Mouse (Mus musculus): Measurements from ENCODE around the gene Fam198a.
"Not testable (repeated sequence)": the region's sequence is repeated elsewhere in the genome, so short reads cannot be mapped to it uniquely, and the experiment has no call there.

The Fam198a gene

DNA sequence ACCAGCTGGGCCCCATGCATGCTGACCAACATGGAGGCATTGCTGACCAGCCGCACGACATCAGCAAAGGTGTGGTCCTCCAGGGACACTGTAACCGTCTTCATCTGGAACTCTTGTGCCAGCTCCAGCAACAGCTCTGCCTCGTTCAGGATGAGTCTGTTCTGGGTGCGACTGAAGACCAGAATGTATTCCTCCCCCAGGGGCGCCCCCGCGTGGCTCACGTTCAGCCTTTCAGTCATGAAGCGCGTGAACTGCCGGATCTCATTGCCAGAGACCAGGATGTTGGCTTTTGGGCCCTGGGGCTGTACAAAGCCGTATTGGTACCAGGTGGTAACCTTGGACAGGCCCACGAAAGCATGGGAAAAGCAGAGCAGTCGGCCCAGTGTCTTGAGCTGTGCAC, 31.9 kb downstream of the Fam198a start:
- no peak for DNase-seq

DNA sequence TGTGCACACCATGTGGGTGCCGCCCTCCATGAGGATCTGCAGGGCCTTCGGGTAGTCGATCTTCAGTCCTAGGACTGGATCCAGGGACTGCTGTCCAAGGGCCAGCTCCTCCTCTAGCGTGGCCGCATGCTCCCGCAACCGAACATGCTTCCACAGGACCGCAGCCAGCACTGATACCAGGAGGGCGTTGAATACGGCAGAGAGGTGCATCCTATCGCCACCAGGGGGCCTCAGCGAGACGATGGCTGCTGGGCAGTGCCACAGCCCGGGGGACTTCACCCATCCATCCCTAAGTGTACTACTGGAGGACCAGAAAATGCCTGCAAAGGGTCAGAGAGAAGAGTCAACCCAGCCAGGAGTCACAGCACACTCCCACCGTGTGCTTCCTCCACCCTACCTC, 32.7 kb downstream of the Fam198a start:
- DNase-seq = peak; percentile 80

DNA sequence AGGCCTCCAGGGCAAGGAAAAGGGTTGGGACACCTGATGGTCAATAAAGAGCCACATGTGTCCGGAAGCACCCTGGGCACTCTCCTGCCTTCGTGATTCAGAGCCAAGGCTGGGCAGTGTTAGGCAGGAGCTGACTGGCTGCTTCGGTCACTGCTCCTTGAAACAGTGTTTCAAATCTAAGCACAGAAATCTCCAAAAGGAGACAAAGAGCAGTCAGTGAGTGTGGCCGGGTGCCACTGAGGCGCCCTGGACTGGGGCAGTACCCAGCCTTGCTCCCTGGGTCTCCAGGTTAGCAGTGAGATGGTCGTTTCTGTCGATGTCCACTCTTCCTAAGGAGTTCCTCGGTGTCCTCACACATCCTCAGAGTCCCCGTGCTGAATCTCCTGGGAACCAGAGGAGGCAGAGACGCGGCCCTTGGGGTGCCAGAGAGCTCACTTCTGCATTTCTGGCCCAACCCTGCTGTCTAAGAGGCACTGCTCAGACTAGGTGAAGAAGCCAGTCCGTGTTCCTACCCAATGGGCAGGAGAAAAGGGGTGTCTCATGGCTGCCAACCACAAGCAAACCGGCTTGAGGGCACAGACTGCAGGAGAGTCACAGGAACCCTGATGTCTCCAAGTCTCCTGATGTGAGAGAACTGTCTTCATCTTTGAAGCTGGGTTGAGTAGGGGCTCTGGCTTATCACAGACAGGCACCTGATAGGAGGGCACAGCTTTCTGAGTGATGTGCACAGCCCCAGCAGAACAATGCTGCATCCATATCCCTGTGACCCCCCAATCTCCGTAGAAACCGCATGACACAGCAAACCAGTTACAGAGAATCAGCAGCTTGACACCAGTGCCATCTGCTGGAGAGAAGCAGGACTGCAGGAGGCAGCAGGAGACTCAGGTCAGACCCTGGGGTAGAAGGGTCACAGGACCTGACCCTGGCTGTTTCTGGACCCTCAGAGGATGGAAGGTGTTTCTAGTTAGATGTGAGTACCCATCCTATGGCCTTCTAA, 34.0 kb downstream of the Fam198a start:
- DNase-seq = peak; percentile 70

DNA sequence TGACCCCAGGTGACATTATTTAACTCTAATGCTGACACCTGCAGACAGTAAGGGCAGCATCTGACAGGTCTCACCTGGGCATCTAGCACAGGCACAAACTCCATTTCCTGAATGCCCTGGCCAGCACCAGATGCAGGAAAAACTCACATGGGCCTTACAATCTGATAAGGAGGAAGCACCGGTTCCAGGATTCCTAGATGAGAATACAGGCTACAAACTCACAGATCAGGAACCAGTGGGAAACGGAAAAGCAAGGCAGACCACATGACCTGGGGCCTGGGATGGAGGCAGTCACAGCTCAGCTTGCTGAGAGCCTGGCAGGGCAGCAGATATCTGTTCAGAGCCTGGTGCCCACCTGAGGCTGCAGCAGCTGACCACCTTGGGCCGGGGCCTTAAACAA, 38.1 kb downstream of the Fam198a start:
- DNase-seq = no peak

DNA sequence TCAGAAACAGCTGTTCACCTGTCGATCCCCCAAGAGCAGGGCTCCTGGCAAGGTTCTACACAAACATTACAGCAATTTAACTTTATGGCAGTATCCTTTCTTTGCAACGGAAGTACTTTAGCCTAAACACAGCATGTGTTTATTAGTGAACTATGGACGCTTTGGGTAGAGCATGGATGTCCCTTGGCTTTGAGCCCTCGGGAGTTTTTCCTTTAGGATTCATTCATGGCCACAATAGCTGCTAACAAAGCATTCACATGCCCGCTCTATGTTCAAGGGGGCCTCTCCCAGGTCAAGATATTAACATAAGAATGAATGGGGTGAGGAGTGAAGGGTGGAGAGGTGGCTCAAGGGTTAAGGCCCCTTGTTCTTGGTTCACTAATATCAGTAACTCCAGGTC, 38.7 kb downstream of the Fam198a start:
- DNase-seq = no peak

DNA sequence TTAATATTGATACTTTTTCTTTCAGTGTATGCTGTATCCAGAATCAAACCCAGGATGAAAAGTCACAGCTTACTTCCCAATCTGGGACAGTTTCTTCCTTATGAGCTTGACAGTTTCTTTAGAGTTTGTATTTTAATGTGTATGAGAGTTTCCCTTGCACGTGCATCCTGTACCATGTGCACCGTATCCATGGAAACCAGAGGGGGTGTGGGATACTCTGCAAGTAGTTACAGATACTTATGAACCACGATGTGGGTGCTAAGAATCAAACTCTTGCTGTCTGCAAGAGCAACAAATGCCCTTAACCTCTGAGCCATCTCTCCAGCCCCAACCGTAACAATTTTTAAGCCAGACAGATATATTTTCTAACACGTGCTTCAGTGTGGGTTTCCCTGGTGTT, 40.3 kb downstream of the Fam198a start:
- no peak for DNase-seq

DNA sequence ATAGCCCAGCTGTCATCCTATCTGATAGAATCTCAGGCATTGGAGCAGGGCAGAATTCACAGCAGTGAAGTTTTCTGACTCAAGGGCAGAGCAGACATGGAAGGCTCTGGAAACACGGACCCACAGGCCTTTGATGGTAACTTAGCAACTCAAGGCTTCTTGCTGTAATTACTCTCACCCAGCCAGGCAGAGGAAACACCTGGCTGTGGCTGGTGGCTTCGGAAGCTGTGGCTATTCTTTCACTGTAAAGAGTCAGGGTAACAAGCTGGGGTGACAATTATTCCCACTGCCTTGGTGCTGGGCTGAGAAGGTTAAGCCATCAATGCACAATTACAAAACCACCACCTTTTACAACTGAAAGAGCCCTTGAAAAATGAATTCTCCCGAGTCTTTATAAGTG, 42.3 kb downstream of the Fam198a start:
- no peak for DNase-seq

DNA sequence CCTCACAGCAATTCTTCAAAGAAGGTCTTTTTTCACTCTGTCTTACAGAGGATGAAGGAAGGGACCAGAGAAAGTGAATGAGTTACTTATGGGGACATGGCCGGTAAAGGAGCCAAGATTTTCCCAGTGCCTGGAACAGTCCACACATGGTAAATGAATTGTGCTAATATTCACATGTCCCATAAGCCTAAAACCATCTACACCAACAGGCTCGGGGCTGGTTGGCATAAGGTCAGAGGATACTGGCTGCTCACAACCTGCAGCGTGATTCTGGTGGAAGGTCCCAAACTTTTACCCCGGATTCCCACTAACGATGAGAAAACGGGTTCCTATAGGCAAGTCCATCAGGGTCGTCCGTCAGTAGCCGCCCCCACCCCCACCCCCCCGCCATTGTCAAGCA, 44.3 kb downstream of the Fam198a start:
- no peak for DNase-seq

DNA sequence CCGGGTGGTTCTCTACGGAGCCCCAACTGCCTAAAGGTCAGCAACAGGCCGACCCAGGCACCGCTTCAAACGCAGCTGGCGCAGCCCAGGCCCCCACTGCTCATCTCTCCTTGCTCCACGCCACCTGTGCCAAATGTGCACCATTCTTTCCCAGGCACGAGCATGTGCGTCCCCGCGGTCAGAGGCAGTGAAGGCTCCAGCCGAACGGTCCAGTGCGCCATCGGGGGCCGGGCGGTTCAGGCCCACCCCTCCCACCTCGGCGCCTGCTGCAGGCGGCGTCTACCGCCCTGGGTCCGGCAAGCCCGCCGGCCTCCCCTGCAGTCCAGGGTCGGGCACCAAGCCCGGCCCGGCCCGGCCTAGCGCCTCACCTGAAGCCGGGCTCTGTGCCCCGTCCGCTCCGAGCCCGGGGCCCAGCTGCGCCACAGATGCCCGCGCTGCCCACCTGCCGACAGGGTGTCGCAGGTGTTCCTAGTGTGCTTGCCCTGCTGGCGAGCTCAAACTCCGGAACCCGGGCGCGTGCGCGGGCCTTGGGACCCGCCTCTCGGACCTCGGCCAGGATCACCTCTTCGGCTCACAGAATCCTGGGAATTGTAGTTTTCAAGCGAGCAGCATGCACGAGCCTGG, 44.8 kb downstream of the Fam198a start:
- peak; percentile 93 for DNase-seq

DNA sequence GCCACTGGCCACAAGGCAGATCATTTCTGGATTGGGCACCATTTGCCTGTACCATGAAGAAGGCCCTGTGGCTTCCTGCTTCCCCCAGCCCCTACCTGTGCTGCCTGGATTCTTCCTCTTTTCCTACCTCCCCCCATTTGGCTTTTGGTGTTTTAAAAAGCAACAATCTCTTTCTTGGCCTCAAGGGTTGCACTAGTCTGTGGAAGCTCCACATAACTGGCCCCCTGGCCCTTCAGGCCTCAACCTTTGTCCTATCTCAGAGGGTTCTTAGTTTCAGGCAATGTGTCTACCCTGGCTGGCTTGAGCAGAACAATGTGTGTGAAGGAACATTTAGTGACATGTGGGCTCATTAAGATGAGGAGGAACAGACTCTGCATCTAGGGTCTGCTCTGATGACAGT, 46.2 kb downstream of the Fam198a start, which contains the start of gene Pomgnt2:
Pomgnt2 (minus strand) TSS at position 101 of the 400 bp plus-strand sequence.
- DNase-seq = no peak

DNA sequence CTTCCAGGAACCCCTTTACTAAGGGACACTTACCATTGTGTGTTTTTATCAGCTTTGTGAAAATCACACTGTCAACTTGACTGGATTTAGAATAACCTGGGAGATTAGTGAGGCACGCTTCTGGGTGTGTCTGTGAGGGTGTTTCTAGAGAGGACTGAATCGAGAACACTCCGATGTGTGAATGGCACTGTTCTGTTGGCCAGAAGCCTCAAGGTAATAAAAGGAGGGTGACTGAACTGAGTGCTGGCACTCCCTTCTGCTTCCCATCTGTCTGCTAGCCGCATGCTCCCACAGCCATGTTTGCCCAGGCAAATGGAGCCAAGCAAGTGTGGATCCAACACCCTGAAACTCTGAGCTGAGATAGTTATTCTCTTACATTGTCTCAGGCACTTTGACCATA, 47.2 kb downstream of the Fam198a start:
- no peak for DNase-seq

DNA sequence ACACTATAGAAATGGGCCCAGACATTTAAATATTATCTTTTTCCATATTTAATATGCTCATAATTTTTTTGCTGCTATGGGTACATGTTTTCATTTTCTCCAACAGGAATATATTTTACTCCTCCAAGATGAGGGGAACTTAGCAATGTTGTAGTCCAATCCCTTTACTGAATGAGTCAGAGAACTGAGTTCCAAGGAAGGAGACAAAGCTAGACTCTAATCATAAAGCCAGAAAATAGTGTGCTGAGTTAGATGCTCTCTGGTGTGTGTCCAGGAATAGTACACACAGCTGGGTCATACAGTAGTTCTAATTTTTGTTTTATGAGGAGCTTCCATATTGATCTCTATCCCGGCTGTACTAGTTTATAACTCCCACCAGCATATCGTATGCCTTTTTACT, 55.4 kb downstream of the Fam198a start:
- DNase-seq = no peak

DNA sequence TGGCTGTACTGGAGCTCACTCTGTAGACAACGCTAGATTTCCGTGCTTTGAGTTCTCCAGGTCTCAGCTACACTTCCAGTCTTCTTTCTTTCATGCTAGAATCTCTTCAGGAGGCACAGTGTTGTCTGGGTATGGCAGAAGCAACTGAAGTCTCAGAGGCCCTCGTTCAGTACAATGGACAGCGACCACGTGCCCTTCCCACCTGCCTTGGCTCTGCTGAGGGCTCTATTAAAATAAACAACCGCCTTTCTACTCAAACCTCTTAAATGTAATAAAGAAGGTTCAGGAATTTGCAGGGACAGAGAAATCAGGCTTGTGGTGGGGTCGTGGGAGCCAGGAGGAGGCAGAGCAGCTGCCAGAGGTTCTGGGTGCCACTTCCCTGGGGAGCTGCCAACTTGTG, 55.8 kb downstream of the Fam198a start:
- no peak for DNase-seq

DNA sequence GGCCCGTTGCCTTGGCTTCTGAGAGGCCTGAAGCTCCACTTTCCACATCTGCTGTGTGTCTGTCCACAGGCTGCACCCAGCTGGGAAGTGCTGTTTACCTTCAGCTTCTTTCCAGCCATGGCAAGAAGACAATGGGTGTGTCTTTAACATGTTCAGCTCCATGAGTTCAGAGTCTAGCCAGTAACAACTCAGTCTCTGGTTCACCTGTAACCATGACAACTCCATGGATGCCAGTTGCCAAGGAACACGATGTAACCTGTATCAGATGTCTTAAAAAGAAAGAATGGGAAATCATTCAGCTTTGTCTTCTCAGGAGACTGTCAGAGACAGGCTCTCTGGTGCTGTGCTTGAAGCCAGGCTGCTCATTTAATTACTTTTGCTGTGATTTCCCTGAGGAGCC, 58.1 kb downstream of the Fam198a start:
- no peak for DNase-seq

DNA sequence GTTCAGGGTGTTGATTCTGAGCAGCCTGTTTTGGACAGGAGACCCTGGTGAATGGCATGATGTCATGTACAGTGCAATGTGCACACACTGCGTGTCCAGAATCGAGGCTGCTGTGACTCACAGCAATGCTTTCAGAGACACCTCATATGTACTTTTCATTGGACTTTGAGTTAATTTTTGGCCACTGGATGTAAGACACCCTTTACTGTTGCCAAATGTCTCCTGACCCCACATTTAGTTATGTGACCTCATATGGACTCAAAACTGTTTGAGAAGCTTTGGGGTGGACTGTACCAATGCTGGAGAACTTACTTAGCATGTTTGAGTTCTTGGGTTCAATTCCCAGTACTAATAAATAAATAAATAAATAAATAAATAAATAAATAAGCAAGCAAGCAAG, 60.0 kb downstream of the Fam198a start:
- no peak for DNase-seq

DNA sequence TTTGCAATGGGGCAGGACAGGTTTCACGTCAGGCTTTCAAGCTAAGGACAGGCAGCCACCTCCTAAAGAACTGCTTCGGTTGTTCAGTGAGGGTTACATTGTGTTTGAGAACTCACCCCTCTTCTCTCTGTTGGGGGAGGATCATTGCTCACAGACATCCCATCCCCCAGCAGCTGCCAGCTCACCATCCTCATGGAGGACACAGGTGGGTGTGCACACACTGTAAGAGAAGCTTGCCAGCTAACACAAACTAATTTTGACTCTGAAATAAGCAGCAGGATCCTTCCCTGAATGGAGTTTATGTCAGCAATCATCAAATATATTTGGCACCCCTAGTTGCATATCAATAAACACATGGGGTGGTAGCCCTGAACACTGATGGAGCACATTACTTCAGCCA, 62.0 kb downstream of the Fam198a start:
- peak; percentile 68 for DNase-seq

DNA sequence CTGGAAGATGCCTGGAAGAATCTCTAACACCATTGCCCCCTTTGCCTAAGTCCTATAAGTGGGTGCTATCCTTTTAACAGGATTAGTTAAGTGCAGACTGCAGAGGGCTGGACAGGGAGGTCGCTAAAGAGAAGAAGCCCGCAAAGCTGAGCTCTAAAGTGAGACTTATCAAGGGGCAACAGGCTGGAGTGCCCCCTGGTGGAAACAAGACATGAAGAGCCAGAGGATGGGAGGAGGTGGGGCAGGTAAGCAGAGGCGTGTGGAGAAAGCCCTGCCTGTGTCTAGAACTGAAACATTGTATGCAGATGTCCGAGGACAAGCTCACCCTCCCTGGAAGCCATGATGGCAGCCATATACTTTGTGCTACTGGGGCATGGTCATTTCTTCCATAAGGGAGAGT, 62.8 kb downstream of the Fam198a start:
- no peak for DNase-seq

DNA sequence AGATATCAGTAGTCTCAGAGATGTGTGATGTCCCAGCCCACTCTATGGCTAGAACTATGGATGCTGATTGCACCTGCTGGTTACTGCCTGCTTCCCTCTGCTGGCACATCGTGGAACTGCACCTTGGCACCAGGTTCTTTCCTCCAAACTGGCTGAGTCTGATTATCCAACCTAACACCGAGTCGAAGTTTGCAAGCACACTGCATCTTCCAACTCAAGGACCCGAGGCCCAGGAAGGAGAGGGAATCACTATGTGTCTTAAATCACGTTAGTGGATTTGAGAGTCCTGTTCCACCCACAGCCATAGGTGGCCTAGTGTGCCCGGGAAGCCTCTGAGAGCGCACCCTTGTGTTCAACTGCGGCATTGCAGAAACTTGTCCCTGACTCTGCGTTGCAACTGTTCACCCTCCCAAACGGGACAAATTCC, 63.5 kb downstream of the Fam198a start:
- DNase-seq = peak; percentile 71

DNA sequence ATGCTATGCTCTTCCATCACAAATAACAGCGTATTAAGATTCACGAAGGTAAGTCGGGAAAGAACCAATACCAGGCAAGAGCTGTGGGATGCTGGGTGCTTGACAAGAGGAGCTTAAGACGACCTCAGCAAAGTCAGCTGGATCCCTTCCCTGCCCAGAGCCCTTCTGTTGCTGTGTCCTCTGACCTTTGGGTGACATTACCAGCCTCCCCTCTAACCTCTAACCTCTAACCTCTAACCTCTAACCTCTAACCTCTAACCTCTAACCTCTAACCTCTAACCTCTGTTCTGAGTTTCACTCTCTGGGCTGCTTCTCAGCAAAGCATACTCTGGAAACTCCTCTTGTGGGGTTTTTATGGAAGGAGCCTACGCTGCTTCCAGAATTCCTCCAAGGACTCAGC, 67.3 kb downstream of the Fam198a start:
- no peak for DNase-seq

DNA sequence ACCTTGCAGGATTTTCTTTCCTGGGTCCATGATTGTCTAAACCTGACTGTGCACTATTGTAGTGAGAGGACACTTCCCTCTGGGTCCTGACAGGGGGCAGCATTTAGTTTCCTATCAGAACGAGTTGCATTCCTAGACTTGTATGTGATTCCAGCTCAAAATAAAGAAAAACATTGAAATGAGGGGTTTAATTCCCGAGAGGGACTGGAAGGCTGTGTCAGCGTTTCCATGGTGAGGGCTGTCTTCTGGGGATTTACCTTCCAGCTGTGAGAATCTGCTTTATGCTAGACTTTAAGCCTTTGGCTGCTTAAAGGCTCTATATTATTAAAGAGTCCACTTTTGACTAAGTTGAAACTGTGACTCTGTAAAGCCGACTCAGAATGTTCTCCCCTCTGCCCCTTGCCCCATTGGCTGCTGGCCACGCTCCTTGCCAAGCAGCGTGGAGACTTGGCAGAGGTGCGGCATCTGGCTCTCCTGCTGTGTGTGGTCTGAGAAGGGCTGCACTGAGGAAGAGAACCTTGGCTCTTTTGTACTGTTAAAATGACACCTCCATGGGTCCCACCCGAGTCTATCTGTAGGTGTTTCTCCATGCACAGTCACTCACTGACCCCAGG, 68.1 kb downstream of the Fam198a start:
- peak; percentile 55 for DNase-seq

DNA sequence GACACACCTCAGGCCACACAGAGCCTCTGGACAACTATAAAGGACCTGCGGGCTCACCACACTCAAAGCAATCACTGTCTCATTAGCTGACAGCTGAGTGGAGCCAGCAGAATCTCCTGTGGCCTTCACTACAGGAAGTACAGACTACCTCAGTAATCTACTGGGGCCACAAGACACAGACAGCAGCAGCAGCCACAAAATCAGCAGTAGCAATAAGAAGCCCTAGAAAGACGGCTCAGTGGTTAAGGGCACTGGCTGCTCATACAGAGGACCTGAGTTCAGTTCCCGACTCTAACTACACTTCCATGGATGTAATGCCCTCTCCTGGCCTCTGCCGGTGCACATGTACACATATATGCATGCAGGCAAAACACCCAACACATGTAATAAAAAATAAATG, 69.5 kb downstream of the Fam198a start:
- DNase-seq = no peak

DNA sequence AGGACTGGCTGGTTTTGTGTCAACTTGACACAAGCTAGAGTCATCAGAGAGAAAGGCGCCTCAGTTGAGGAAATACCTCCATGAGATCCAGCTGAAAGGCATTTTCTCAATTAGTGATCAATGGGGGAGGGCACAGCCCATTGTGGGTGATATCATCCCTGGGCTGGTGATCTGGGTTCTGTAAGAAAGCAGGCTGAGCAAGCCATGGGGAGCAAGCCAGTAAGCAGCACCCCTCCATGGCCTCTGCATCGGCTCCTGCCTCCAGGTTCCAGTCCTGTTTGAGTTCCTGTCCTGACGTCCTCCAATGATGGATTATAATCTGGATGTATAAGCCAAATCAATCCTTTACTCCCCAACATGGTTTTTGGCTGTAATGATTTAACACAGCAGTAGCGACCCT, 70.4 kb downstream of the Fam198a start:
- DNase-seq = not testable (repeated sequence)

DNA sequence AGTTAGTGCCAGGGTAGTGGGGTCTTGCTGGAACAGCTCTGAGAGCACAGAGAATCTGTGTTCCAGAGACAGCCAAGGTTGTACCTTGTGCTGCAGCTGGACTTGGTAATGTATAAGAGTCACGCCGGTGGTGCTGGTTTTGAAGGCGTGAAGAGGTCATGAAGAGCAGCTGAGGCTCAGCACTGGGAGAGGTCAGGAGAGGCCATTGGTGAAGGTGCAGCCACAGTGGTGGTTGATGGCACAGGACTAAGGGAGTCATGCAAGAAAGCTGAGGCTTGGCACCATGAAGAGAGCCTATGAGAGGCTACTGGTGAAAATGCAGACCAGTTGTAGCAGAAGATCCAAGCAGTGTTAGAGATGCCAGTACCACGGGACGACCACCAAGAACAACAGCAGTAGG, 70.8 kb downstream of the Fam198a start:
- no peak for DNase-seq

DNA sequence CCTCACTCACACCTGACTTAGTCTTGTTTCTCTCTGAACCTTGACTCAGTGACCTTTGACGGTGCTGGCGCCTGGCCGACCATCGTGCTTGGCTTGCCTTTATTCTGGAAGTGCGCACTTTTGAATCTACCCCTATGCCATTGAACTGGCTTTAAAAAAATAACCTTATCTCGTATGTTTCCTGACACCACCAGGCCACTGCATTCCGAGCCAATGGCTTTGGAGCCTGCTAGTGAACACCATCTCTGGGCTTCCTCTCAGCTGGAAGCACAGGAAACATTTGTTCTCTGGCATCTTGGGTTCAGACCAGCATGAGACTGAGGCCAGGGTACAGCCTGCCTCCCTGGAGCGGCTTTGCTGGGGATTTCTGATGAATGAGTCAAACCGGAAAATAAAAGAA, 72.0 kb downstream of the Fam198a start:
- DNase-seq = peak; percentile 28

Data from right cerebral cortex, adult 18-20 months (tissue).